Mouse (Mus musculus): ENCODE measurements at regions not wholly inside any gene's neighbourhood (a gene's known extent, or its start where the extent isn't known, plus 50 kb on each side); places are given as distances from the start of the nearest gene placed in this dataset.
A peak's percentile ranks its signal among the peaks of the same experiment; 100 is the strongest.

DNA sequence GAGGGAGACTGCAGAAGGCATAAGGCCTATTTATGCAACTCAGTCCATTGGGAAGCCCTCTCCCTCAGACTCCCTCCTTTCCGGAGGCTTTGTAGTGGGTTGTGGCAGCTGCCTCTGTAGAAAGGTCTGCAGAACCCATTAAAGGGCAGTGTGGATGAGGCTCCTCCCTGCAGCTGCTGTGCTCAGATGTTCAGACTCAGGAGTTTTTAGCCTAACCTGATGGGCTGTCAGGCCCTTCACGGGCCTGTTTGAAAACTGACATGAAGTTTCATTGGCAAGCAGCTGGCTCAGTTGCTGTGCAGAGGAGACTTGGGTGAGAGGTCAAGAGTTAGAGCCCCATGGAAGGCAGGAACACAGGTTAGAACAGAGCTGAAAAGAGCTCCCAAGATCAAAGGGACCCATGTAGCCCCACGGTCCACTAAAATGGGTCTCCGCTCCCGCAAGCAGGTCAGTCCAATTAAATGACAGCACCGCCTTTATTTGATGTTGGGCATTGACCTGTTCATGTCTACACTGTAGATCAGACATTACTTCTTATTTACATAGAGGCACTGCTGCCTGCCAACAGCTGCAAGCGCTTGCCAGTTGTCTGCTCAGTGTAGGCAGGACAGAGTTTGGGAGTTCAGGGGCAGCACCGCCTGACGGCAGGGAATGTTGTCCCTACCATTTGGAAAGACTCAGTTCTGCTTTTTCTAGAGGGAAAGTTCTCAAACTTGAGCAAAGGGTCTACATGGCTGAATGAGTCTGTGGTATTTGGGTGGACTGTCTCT is 53.8 kb upstream of the Usp46 start:
- DNase-seq (ENCODE audit: low spot score in 2 of 2), result no peak

GRCm38 (mm10) chr5:74126015-74126896 is 58.0 kb upstream of the Usp46 start:
- DNase-seq (ENCODE audit: low spot score in 2 of 2), result peak; percentile 16 to 29

GRCm38 (mm10) chr5:74127518-74127917 is 59.3 kb upstream of the Usp46 start:
- DNase-seq (ENCODE audit: low spot score in 2 of 2), result no peak

- DNase-seq (ENCODE audit: low spot score in 2 of 2), result no peak
Observed at GRCm38 (mm10) chr5:74129636-74130035, 61.4 kb upstream of the Usp46 start.

DNA sequence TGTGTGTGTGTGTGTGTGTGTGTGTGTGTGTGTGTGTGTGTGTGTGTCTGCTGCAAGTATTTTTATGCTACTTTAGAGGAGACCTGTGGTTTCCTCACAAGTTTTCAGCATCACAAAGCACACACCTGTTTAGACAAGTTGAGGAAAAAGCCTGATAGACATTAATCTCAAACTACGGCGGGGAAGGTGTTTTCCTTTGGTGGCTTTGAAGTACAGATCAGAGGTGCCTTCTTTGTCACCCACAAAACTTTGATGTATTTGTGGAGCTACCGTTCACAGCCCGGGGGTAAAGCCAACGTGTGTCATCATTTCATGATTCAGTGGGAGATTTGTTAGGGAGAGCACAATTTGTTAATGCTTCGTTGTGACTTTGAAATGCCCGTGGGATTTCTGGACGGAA is 62.4 kb upstream of the Rasl11b start:
- DNase-seq (ENCODE audit: low spot score in 2 of 2), result no peak

- DNase-seq (ENCODE audit: low spot score in 2 of 2), result no peak
Observed at GRCm38 (mm10) chr5:74136377-74136776, 58.7 kb upstream of the Rasl11b start.

DNA sequence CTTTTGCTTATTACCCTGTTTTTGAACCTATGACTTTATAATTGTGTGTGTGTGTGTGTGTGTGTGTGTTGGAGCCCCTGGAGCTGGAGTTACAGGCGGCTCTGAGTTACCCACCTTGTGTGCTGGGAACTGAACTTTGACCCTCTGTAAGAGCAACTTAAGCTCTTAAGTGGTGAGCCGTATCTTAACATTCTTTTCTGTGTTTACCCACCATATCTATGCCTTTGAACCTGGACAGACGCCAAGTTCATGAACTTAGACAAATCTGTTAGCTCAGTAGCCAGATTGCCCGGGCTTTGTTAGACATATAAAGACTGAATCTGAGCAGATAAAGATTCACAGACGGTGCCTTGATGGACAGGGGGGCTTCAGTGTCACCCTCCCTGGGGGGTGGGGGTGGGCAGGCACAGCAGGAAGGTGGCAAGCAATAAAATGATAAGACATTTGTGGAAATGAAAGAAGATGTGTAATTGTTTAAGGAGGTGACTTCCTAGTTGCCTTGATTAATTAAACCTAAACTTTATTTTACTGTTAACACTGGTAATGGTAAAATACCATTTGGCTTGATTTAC is 58.1 kb upstream of the Rasl11b start:
- no peak for DNase-seq (ENCODE audit: low spot score in 2 of 2)

DNA sequence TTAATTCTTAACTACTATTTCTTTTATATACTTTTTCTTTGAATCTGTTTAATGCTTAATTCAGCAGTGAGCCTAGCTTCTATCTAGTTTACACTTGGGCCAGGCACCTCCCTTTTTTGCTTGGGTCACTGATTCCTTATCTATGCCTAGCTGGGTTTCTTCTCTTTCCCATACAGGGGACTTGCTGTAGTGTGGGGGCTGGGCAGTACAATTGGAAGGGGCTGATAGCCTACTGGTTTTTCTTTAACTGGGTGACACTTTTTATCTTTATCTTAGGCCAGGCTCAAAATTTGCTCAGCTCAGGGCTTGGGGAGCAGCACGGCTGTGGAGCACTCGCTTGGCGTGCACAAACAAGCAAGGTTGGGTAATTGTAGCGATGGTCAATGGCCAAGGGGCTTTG is 51.1 kb upstream of the Rasl11b start:
- no peak for DNase-seq (ENCODE audit: low spot score in 2 of 2)

- no peak for DNase-seq (ENCODE audit: low spot score in 2 of 2)
Observed at GRCm38 (mm10) chr5:74144765-74145164, 50.3 kb upstream of the Rasl11b start.
